Mouse (Mus musculus) stomach, postnatal 0 days (tissue): Measurements from ENCODE around the gene Pafah1b2.

Source experiments
- CTCF ChIP-seq: IDR thresholded peaks from 2 replicates; pipeline ENCODE4 v1.5.1; 2016; ENCODE audit warnings: antibody characterized with exemption, low read depth, mild to moderate bottlenecking, moderate library complexity
- EP300 ChIP-seq: optimal IDR thresholded peaks from 2 replicates; pipeline ENCODE3; 2016; ENCODE audit warnings: antibody characterized with exemption

DNA sequence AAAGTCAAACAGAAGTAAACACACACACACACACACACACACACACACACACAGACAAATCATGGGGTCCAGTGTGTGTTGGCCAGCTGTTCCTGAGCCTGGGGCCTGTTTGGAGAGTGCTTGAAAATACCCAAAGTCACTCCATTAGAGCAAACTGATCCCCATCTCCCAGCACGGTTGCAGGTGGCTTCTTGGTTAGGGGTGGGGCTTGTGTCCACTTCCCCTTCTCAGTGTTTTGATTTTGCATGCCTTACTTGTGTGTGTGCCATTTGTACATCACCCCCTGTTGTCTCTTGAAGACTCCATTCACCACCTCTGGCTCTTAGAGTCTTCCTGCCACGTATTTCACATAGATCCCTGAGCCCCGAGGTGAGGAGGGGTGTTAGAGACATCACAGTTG is 45.6 kb upstream of the Pafah1b2 start:
- TF ChIP-seq CTCF: no peak
- TF ChIP-seq EP300: no peak
